Comparison of ENCODE assay signal across 30 mouse cellular contexts in genomic region chr3:53868212-53868611, GRCm38 (mm10). TPM values are rescaled to one million over a fixed set of nuclear protein-coding genes. Genes with fewer than 3 reads are reported as not detected.
"Had no signal": no experiment of that assay in that cellular context is flagged by ENCODE, and none has a peak within 500 bp of the region (broad histone marks: within the 10 kb centered on the region; RNA-seq: fewer than 3 reads in every experiment).

No protein-coding gene starts in this region.

- H3K36me3 ChIP-seq: intestine, embryonic 15.5 days; kidney, embryonic 15.5 days; limb, embryonic 12.5 days; limb, embryonic 15.5 days; liver, embryonic 15.5 days; lung, embryonic 15.5 days had no signal

- H3K9me3 ChIP-seq: intestine, embryonic 15.5 days; kidney, embryonic 15.5 days; limb, embryonic 12.5 days; limb, embryonic 15.5 days; liver, embryonic 15.5 days; lung, embryonic 15.5 days had no signal

- H3K27me3 ChIP-seq: intestine, embryonic 15.5 days; kidney, embryonic 15.5 days; limb, embryonic 12.5 days; limb, embryonic 15.5 days; liver, embryonic 15.5 days; lung, embryonic 15.5 days had no signal

- H3K27ac ChIP-seq: intestine, embryonic 15.5 days; limb, embryonic 12.5 days; limb, embryonic 15.5 days; liver, embryonic 15.5 days; lung, embryonic 15.5 days had no signal

- DNase-seq: kidney, adult 11 months; kidney, adult 8-10 months; kidney, postnatal 10 days; kidney, postnatal 36 days; layer of hippocampus, postnatal 36 days; left cerebral cortex, postnatal 4 days; lung, adult 18-20 months; lung, postnatal 14 days; lung, postnatal 4 days; midbrain, embryonic 14.5 days; right cerebral cortex, postnatal 4 days; thymus, postnatal 36 days had no signal

- ATAC-seq: intestine, embryonic 15.5 days had no signal

- H3K4me1 ChIP-seq: intestine, embryonic 15.5 days; limb, embryonic 15.5 days; lung, embryonic 15.5 days had no signal

- H3K4me3 ChIP-seq: intestine, embryonic 15.5 days; kidney, embryonic 15.5 days; limb, embryonic 12.5 days; limb, embryonic 15.5 days; liver, embryonic 15.5 days; lung, embryonic 15.5 days had no signal

- H3K4me2 ChIP-seq: intestine, embryonic 15.5 days; kidney, embryonic 15.5 days; limb, embryonic 12.5 days; limb, embryonic 15.5 days; liver, embryonic 11.5 days; liver, embryonic 15.5 days; lung, embryonic 15.5 days; midbrain, embryonic 11.5 days had no signal

- H3K9ac ChIP-seq: intestine, embryonic 15.5 days; kidney, embryonic 15.5 days; limb, embryonic 12.5 days; limb, embryonic 15.5 days; liver, embryonic 15.5 days; lung, embryonic 15.5 days had no signal

RNA-seq across cellular contexts. Expression of gene Gm10985, which starts 23.3 kb away (rescaled TPM):
- total RNA-seq: layer of hippocampus, adult 8-10 months; layer of hippocampus, postnatal 10 days; layer of hippocampus, postnatal 36 days; left cerebral cortex, adult 8-10 months; left cerebral cortex, postnatal 14 days; left cerebral cortex, postnatal 4 days; megakaryocyte progenitor cell, adult 5-6 weeks; megakaryocyte-erythroid progenitor cell, adult 5-6 weeks; midbrain, postnatal 0 days had no signal
- polyA plus RNA-seq: intestine, embryonic 15.5 days; kidney, embryonic 15.5 days; limb, embryonic 12.5 days; limb, embryonic 15.5 days; liver, embryonic 11.5 days; liver, embryonic 15.5 days; lung, embryonic 15.5 days; midbrain, embryonic 11.5 days; midbrain, embryonic 14.5 days; midbrain, postnatal 0 days; neural tube, embryonic 11.5 days; neural tube, embryonic 14.5 days; thymus, postnatal 0 days had no signal
